30 mouse cellular contexts compared by ENCODE assay signal in the genomic region with DNA sequence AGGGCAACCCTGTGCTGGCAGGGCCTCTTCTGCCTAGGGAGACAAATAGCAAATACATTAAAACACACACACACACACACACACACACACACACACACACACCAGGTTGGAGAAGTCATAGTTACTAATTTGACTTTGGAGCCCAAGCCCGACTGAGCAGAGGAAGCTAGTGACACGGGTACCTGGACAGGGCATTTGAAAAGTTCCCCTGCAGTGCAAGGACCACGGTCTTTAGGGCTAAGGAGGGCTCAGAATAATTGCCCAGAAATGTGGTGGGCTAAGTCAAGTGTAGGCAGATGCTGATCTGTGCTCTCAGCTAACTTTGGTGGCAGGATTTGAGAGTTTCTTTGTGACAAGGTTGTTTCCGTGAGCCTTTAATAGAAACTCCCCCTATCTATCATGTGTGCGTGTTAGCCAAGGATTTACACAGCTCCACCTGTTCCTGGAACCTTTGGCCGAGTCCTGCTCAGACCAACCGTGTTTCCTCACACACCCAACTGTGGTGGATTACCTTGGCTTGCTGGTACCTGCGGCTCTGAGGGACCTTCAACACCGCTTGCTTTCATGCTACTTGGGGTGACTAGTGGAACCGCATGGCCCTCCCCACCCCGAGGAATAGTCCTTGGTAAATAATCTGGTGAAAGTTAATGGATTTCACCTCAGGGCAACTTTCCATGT. TPM values are rescaled to one million over a fixed set of nuclear protein-coding genes. Genes with fewer than 3 reads are reported as not detected.
DNase-seq lines count a peak whose midpoint lies in the region; ATAC-seq and TF ChIP-seq lines count a peak whose summit lies in the region.
"Had no signal": no experiment of that assay in that cellular context is flagged by ENCODE, and none has a peak within 500 bp of the region (broad histone marks: within the 10 kb centered on the region; RNA-seq: fewer than 3 reads in every experiment).

No protein-coding gene starts in this region.

- H3K36me3 ChIP-seq in spleen, adult 2 months (ENCODE audit: control insufficient read depth, insufficient read depth, low read length), result no peaks in the 10 kb centered on the region; the same call in 1 of the 2 replicates
- H3K36me3 ChIP-seq in intestine, embryonic 16.5 days (ENCODE audit: control insufficient read depth, insufficient read depth, low read length), result no peaks in the 10 kb centered on the region
- H3K36me3 ChIP-seq in stomach, embryonic 14.5 days (ENCODE audit: control insufficient read depth, insufficient read depth, low read length), result no peaks in the 10 kb centered on the region

- no peak for DNase-seq in spleen, adult 2 months (ENCODE audit: low read depth in 1 of 2, low spot score in 2 of 2)
- DNase-seq in spleen, adult 12 weeks (ENCODE audit: low spot score), result no peak
- no peak for DNase-seq in cerebellum, postnatal 4 days (ENCODE audit: low spot score in 2 of 2)
- DNase-seq: adrenal gland, postnatal 10 days; cerebellum, adult 11 months; embryo, embryonic 11 days; heart, adult 2 months; kidney, adult 9 months; layer of hippocampus, postnatal 36 days had no signal

- H3K4me1 ChIP-seq in spleen, adult 2 months (ENCODE audit: control insufficient read depth, insufficient read depth, insufficient read length), result peaks cover 38% of the 10 kb centered on the region
- peaks cover 22% of the 10 kb centered on the region for H3K4me1 ChIP-seq in intestine, embryonic 16.5 days (ENCODE audit: control insufficient read depth, insufficient read depth, low read length)
- no peaks in the 10 kb centered on the region for H3K4me1 ChIP-seq in stomach, embryonic 14.5 days (ENCODE audit: control insufficient read depth, insufficient read depth, low read length)

- no peak for TF ChIP-seq POLR2A in spleen, adult 2 months (IDR thresholded peaks at IDR 0.05; ENCODE audit: low read depth, low read length)

- no peak overlapping the region for H3K4me2 ChIP-seq in intestine, embryonic 16.5 days (ENCODE audit: low read depth, low read length)
- H3K4me2 ChIP-seq in stomach, embryonic 14.5 days (replicated peaks; ENCODE audit: low read depth, low read length), result no peak overlapping the region
- H3K4me2 ChIP-seq: limb, embryonic 15.5 days; liver, embryonic 15.5 days had no signal

- no peaks in the 10 kb centered on the region for H3K27me3 ChIP-seq in spleen, adult 2 months (ENCODE audit: control insufficient read depth, insufficient read depth, low read length)
- no peaks in the 10 kb centered on the region for H3K27me3 ChIP-seq in intestine, embryonic 16.5 days (replicated peaks; ENCODE audit: control insufficient read depth, insufficient read depth, low read length)
- no peaks in the 10 kb centered on the region for H3K27me3 ChIP-seq in stomach, embryonic 14.5 days (ENCODE audit: control insufficient read depth, insufficient read depth, low read length)
- H3K27me3 ChIP-seq: limb, embryonic 15.5 days; liver, embryonic 15.5 days; Patski had no signal

- 65% methylated on average over 11 of the region's 11 CpGs for WGBS in spleen, adult 2 months
- WGBS in intestine, embryonic 16.5 days, result 67% methylated on average over 11 of the region's 11 CpGs
- 78% methylated on average over 11 of the region's 11 CpGs for WGBS in stomach, embryonic 14.5 days

- no peak for TF ChIP-seq CTCF in spleen, adult 2 months (IDR thresholded peaks at IDR 0.05; ENCODE audit: extremely low read depth, insufficient read depth, insufficient read length, insufficient replicate concordance)

- peak overlapping the region; percentile 68 for H3K27ac ChIP-seq in spleen, adult 2 months (ENCODE audit: insufficient read depth, low read length)
- peak overlapping the region; percentile 91 for H3K27ac ChIP-seq in intestine, embryonic 16.5 days (ENCODE audit: low read length)
- peak overlapping the region; percentile 39; the same call in 1 of the 2 replicates for H3K27ac ChIP-seq in stomach, embryonic 14.5 days (ENCODE audit: low read length)
- H3K27ac ChIP-seq: forebrain, embryonic 10.5 days; heart, adult 2 months; hindbrain, postnatal 0 days; limb, embryonic 15.5 days; liver, embryonic 15.5 days; macrophage; midbrain, embryonic 10.5 days had no signal

- H3K9me3 ChIP-seq in intestine, embryonic 16.5 days (ENCODE audit: control insufficient read depth, low read length), result no peaks in the 10 kb centered on the region
- no peaks in the 10 kb centered on the region for H3K9me3 ChIP-seq in stomach, embryonic 14.5 days (ENCODE audit: control insufficient read depth, low read depth, low read length)
- H3K9me3 ChIP-seq: forebrain, embryonic 10.5 days; limb, embryonic 15.5 days; liver, embryonic 15.5 days; midbrain, embryonic 10.5 days had no signal

- no peak overlapping the region; the same call in 1 of the 2 replicates for H3K4me3 ChIP-seq in spleen, adult 2 months (ENCODE audit: extremely low read depth, insufficient read depth, insufficient read length)
- no peak overlapping the region for H3K4me3 ChIP-seq in intestine, embryonic 16.5 days (ENCODE audit: low read length)
- H3K4me3 ChIP-seq in stomach, embryonic 14.5 days (ENCODE audit: low read depth, low read length), result no peak overlapping the region
- H3K4me3 ChIP-seq: forebrain, embryonic 10.5 days; heart, adult 2 months; limb, embryonic 15.5 days; liver, embryonic 15.5 days; midbrain, embryonic 10.5 days had no signal

- 0 out of 2 replicates have a peak, but pooled peaks have one; percentile 27 for ATAC-seq in erythroid progenitor cell, adult 5-6 weeks (replicated peaks; ENCODE audit: low FRiP score, poor library complexity, severe bottlenecking)
- peak; percentile 95 for ATAC-seq in intestine, embryonic 16.5 days
- ATAC-seq in stomach, embryonic 14.5 days (ENCODE audit: insufficient number of reproducible peaks, insufficient read depth, low FRiP score, low read depth), result peak; percentile 70
- no peak for ATAC-seq in frontal cortex, adult (ENCODE audit: low TSS enrichment)
- ATAC-seq: Patski had no signal

- peak overlapping the region; percentile 45; the same call in 1 of the 2 replicates for H3K9ac ChIP-seq in intestine, embryonic 16.5 days (ENCODE audit: low read depth, low read length)
- no peak overlapping the region for H3K9ac ChIP-seq in stomach, embryonic 14.5 days (replicated peaks; ENCODE audit: low read depth, low read length)
- H3K9ac ChIP-seq: limb, embryonic 15.5 days; liver, embryonic 15.5 days had no signal

RNA-seq across cellular contexts. Expression of a gene that starts 6.6 kb away (rescaled TPM):
- polyA plus RNA-seq in spleen, adult 2 months (2012; rRNA removed), result not detected in 2 replicates
- not detected in 2 replicates for total RNA-seq in erythroid progenitor cell, adult 5-6 weeks (2015; ENCODE audit: low replicate concordance)
- total RNA-seq in erythroid progenitor cell, adult 5-6 weeks (2017; ENCODE audit: low replicate concordance), result not detected in 2 replicates
- not detected in 2 replicates for polyA plus RNA-seq in intestine, embryonic 16.5 days (2015; fragmentation: Nextera tagmentation; extraction: Ambion mirVana)
- not detected in 2 replicates for polyA plus RNA-seq in stomach, embryonic 14.5 days (2014; fragmentation: Nextera tagmentation; extraction: Ambion mirVana)
- total RNA-seq: adrenal gland, postnatal 10 days; ES-E14; gastrocnemius, postnatal 25 days; heart, adult 2 months; hematopoietic stem cell, adult 5-6 weeks; hindbrain, postnatal 0 days; layer of hippocampus, postnatal 36 days; left cerebral cortex, postnatal 14 days; monocyte, adult 5-6 weeks had no signal
- polyA plus RNA-seq: brain, embryonic 14.5 days; embryonic facial prominence, embryonic 14.5 days; forebrain, embryonic 10.5 days; heart, adult 2 months; heart, embryonic 16.5 days; hindbrain, postnatal 0 days; limb, embryonic 15.5 days; liver, embryonic 15.5 days; lung, embryonic 16.5 days; macrophage; neural tube, embryonic 11.5 days; Patski had no signal

RNA-seq across cellular contexts. Expression of a gene that starts 24.8 kb away (rescaled TPM):
- polyA plus RNA-seq in spleen, adult 2 months (2012; rRNA removed), result 1.5 TPM in 2 replicates
- 1.4 and 1.7 TPM in 2 replicates for total RNA-seq in erythroid progenitor cell, adult 5-6 weeks (2015; ENCODE audit: low replicate concordance)
- total RNA-seq in erythroid progenitor cell, adult 5-6 weeks (2017; ENCODE audit: low replicate concordance), result 1.0 and 2.0 TPM in 2 replicates
- polyA plus RNA-seq in intestine, embryonic 16.5 days (2015; fragmentation: Nextera tagmentation; extraction: Ambion mirVana), result 19.3 and 21.6 TPM in 2 replicates
- polyA plus RNA-seq in stomach, embryonic 14.5 days (2014; fragmentation: Nextera tagmentation; extraction: Ambion mirVana), result 27.1 and 31.5 TPM in 2 replicates

RNA-seq across cellular contexts. Expression of a gene that starts 25.9 kb away (rescaled TPM):
- 4.4 and 5.1 TPM in 2 replicates for polyA plus RNA-seq in spleen, adult 2 months (2012; rRNA removed)
- total RNA-seq in erythroid progenitor cell, adult 5-6 weeks (2015; ENCODE audit: low replicate concordance), result 3.6 and 8.4 TPM in 2 replicates
- total RNA-seq in erythroid progenitor cell, adult 5-6 weeks (2017; ENCODE audit: low replicate concordance), result 2.9 and 3.1 TPM in 2 replicates
- 20.1 and 20.5 TPM in 2 replicates for polyA plus RNA-seq in intestine, embryonic 16.5 days (2015; fragmentation: Nextera tagmentation; extraction: Ambion mirVana)
- 24.9 and 27.4 TPM in 2 replicates for polyA plus RNA-seq in stomach, embryonic 14.5 days (2014; fragmentation: Nextera tagmentation; extraction: Ambion mirVana)

Comparison
In these comparisons a context has a peak if more than half of its experiments do, and no peak if none do; other contexts are left out.
1. H3K27ac ChIP-seq: peak in every context shown above with its lines; median percentile 91 in intestine, embryonic 16.5 days; 68 in spleen, adult 2 months; 39 in stomach, embryonic 14.5 days.